Comparison of ENCODE assay signal across 7 mouse cellular contexts in the genomic region with DNA sequence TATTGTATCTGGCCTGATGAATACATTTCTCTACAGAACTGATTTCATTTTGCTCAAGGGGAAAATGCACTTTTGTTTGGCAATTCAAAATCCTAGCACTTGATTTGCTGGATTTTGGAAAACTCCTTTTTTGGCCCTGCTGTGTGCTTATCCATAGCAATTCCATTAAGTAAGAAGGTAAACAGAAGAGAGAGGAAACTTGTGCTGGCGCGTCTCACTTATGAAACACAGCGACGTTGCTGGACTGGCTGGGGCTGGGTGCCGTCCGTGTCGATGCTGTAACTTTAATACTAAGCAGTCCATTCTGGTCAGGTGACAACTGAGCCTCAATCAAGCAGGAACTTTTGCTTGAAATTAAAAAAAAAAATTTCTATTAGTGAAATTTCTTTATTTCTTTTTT. TPM values are rescaled to one million over a fixed set of nuclear protein-coding genes. Genes with fewer than 3 reads are reported as not detected.
DNase-seq lines count a peak whose midpoint lies in the region; ATAC-seq lines count a peak whose summit lies in the region.

No protein-coding gene starts in this region.

- WGBS in midbrain, embryonic 10.5 days = 7% methylated on average over 7 of the region's 7 CpGs
- 10% methylated on average over 7 of the region's 7 CpGs for WGBS in midbrain, embryonic 14.5 days
- WGBS in intestine, embryonic 15.5 days = 17% methylated on average over 7 of the region's 7 CpGs
- WGBS in stomach, embryonic 15.5 days = 11% methylated on average over 7 of the region's 7 CpGs

- DNase-seq in midbrain, embryonic 10.5 days (ENCODE audit: low spot score) = peak; percentile 33
- DNase-seq in midbrain, embryonic 14.5 days = no peak
- DNase-seq in fat pad, adult 2 months (ENCODE audit: extremely low read depth, low read depth, low spot score) = peak; percentile 94
- no peak for DNase-seq in MN1 (ENCODE audit: low spot score)
- DNase-seq in layer of hippocampus, adult 8-10 months (ENCODE audit: low spot score in 2 of 2) = no peak

- H3K4me3 ChIP-seq in midbrain, embryonic 10.5 days = peak overlapping the region; percentile 20; the same call in 1 of the 2 replicates
- H3K4me3 ChIP-seq in midbrain, embryonic 14.5 days (replicated peaks; ENCODE audit: low read depth, low read length) = no peak overlapping the region
- H3K4me3 ChIP-seq in intestine, embryonic 15.5 days (replicated peaks) = no peak overlapping the region
- H3K4me3 ChIP-seq in stomach, embryonic 15.5 days (replicated peaks) = no peak overlapping the region

- H3K4me1 ChIP-seq in midbrain, embryonic 10.5 days = peaks cover 23% of the 10 kb centered on the region
- H3K4me1 ChIP-seq in midbrain, embryonic 14.5 days (ENCODE audit: control insufficient read depth, insufficient read depth, low read length) = peaks cover 20% of the 10 kb centered on the region
- H3K4me1 ChIP-seq in intestine, embryonic 15.5 days (replicated peaks) = peaks cover 16% of the 10 kb centered on the region
- H3K4me1 ChIP-seq in stomach, embryonic 15.5 days = peaks cover 12% of the 10 kb centered on the region; the same call in 1 of the 2 replicates

- peaks cover 40% of the 10 kb centered on the region for H3K36me3 ChIP-seq in midbrain, embryonic 10.5 days
- H3K36me3 ChIP-seq in midbrain, embryonic 14.5 days (ENCODE audit: control insufficient read depth, insufficient read depth, low read length) = peaks cover 38% of the 10 kb centered on the region
- H3K36me3 ChIP-seq in intestine, embryonic 15.5 days = peaks cover 16% of the 10 kb centered on the region
- H3K36me3 ChIP-seq in stomach, embryonic 15.5 days = peaks cover 29% of the 10 kb centered on the region

- H3K4me2 ChIP-seq in midbrain, embryonic 14.5 days (ENCODE audit: low read length) = no peak overlapping the region
- no peak overlapping the region for H3K4me2 ChIP-seq in intestine, embryonic 15.5 days (replicated peaks)
- H3K4me2 ChIP-seq in stomach, embryonic 15.5 days = no peak overlapping the region

- no peak for ATAC-seq in midbrain, embryonic 14.5 days (ENCODE audit: low FRiP score, low TSS enrichment)
- peak; percentile 61 for ATAC-seq in intestine, embryonic 15.5 days
- peak; percentile 23; the same call in 1 of the 2 replicates for ATAC-seq in stomach, embryonic 15.5 days (ENCODE audit: insufficient read depth, low FRiP score, low read depth)

- no peak overlapping the region for H3K9ac ChIP-seq in midbrain, embryonic 14.5 days (replicated peaks; ENCODE audit: low read length)
- no peak overlapping the region for H3K9ac ChIP-seq in intestine, embryonic 15.5 days
- no peak overlapping the region for H3K9ac ChIP-seq in stomach, embryonic 15.5 days

- no peaks in the 10 kb centered on the region for H3K27me3 ChIP-seq in midbrain, embryonic 10.5 days (ENCODE audit: low read depth, poor library complexity, severe bottlenecking)
- H3K27me3 ChIP-seq in midbrain, embryonic 14.5 days (ENCODE audit: control insufficient read depth, insufficient read depth, low read length) = no peaks in the 10 kb centered on the region
- no peaks in the 10 kb centered on the region for H3K27me3 ChIP-seq in intestine, embryonic 15.5 days (replicated peaks)
- H3K27me3 ChIP-seq in stomach, embryonic 15.5 days (replicated peaks) = no peaks in the 10 kb centered on the region

- H3K27ac ChIP-seq in midbrain, embryonic 10.5 days (replicated peaks) = no peak overlapping the region
- no peak overlapping the region for H3K27ac ChIP-seq in midbrain, embryonic 14.5 days (replicated peaks; ENCODE audit: low read depth, low read length)
- peak overlapping the region; percentile 44; the same call in 1 of the 2 replicates for H3K27ac ChIP-seq in intestine, embryonic 15.5 days
- peak overlapping the region; percentile 65 for H3K27ac ChIP-seq in stomach, embryonic 15.5 days

- no peaks in the 10 kb centered on the region for H3K9me3 ChIP-seq in midbrain, embryonic 10.5 days (replicated peaks)
- H3K9me3 ChIP-seq in midbrain, embryonic 14.5 days (ENCODE audit: control insufficient read depth, low read length) = no peaks in the 10 kb centered on the region
- no peaks in the 10 kb centered on the region for H3K9me3 ChIP-seq in intestine, embryonic 15.5 days
- no peaks in the 10 kb centered on the region for H3K9me3 ChIP-seq in stomach, embryonic 15.5 days

RNA-seq across cellular contexts. Expression of a gene that starts 8.6 kb away (rescaled TPM):
- 53.5 and 63.0 TPM in 2 replicates for polyA plus RNA-seq in midbrain, embryonic 10.5 days (2016; fragmentation: Nextera tagmentation; extraction: Ambion mirVana)
- polyA plus RNA-seq in midbrain, embryonic 14.5 days (2014; fragmentation: Nextera tagmentation; extraction: Ambion mirVana) = 66.6 and 80.4 TPM in 2 replicates
- polyA plus RNA-seq in intestine, embryonic 15.5 days (2015; fragmentation: Nextera tagmentation; extraction: Ambion mirVana) = 72.3 and 79.5 TPM in 2 replicates
- polyA plus RNA-seq in stomach, embryonic 15.5 days (2015; fragmentation: Nextera tagmentation; extraction: Ambion mirVana) = 80.4 and 88.9 TPM in 2 replicates
- 10 to 100 TPM; 30.6 to 38.0 (median 33.1) TPM for total RNA-seq in layer of hippocampus, adult 8-10 months (2022)

Comparison
In these comparisons a context has a peak if more than half of its experiments do, and no peak if none do; other contexts are left out.
1. DNase-seq: peak in midbrain, embryonic 10.5 days (single experiment) and fat pad, adult 2 months (single experiment); none in midbrain, embryonic 14.5 days (single experiment), MN1 (single experiment) and layer of hippocampus, adult 8-10 months (0 of 2).
2. H3K27ac ChIP-seq: peak in intestine, embryonic 15.5 days (single experiment) and stomach, embryonic 15.5 days (single experiment); none in midbrain, embryonic 10.5 days (single experiment) and midbrain, embryonic 14.5 days (single experiment).